10 mouse cellular contexts compared by ENCODE assay signal in the genomic region with DNA sequence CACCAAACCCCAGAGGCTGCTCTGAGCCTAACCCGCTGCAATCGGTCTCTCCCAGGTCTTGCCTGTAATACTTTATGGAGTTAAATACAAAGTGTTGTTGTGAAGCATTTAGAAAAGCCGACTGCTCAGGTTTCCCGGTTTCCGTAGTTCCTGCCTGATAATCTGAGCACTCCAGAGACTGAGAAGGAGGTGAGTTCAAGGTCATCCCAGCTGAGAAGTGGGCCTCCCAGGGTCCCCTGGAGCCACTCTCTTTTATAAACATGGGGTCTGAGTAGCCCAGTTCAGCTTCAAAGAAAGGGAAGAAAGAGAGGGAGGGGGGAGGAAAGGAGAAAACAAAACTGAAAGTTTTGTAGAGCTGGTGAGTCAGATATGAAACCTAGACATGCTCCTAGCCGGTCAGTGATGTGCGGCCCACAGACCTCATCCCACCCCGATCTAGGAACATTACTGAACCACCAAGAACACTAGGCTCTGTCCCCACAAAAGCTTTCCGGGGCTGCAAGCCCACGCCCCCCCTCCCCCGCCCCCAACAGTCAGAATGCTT. TPM values are rescaled to one million over a fixed set of nuclear protein-coding genes. Genes with fewer than 3 reads are reported as not detected.
DNase-seq lines count a peak whose midpoint lies in the region; ATAC-seq and TF ChIP-seq lines count a peak whose summit lies in the region.
"Had no signal": no experiment of that assay in that cellular context is flagged by ENCODE, and none has a peak within 500 bp of the region (broad histone marks: within the 10 kb centered on the region; RNA-seq: fewer than 3 reads in every experiment).

Gene Zbtb12, plus strand, starts transcription at position 148 of the 544 bp plus-strand sequence.

- H3K9ac ChIP-seq in hindbrain, embryonic 12.5 days, result no peak within 1 kb of the TSS
- H3K9ac ChIP-seq in hindbrain, embryonic 11.5 days (ENCODE audit: low read depth, low read length), result no peak within 1 kb of the TSS
- no peak within 1 kb of the TSS; the same call in 1 of the 2 replicates for H3K9ac ChIP-seq in embryonic facial prominence, embryonic 14.5 days (ENCODE audit: low read depth, low read length)
- H3K9ac ChIP-seq: forebrain, embryonic 15.5 days had no signal

- no peaks in the 10 kb centered on the region; the same call in 1 of the 2 replicates for H3K4me1 ChIP-seq in hindbrain, embryonic 12.5 days
- H3K4me1 ChIP-seq in hindbrain, embryonic 11.5 days (replicated peaks; ENCODE audit: control insufficient read depth, insufficient read depth, low read length), result no peaks in the 10 kb centered on the region
- H3K4me1 ChIP-seq in thymus, adult 2 months (replicated peaks; ENCODE audit: control insufficient read depth, insufficient read depth, low read length), result peaks cover 9% of the 10 kb centered on the region
- H3K4me1 ChIP-seq in embryonic facial prominence, embryonic 14.5 days (ENCODE audit: control insufficient read depth, insufficient read depth, low read length), result peaks cover 13% of the 10 kb centered on the region; the same call in 1 of the 2 replicates
- H3K4me1 ChIP-seq: forebrain, embryonic 15.5 days had no signal

- no peaks in the 10 kb centered on the region for H3K36me3 ChIP-seq in hindbrain, embryonic 12.5 days
- no peaks in the 10 kb centered on the region for H3K36me3 ChIP-seq in hindbrain, embryonic 11.5 days (ENCODE audit: control insufficient read depth, insufficient read depth, low read length)
- H3K36me3 ChIP-seq in thymus, adult 2 months (ENCODE audit: control insufficient read depth, insufficient read depth, low read length), result no peaks in the 10 kb centered on the region
- no peaks in the 10 kb centered on the region for H3K36me3 ChIP-seq in embryonic facial prominence, embryonic 14.5 days (ENCODE audit: control insufficient read depth, insufficient read depth, low read length)
- H3K36me3 ChIP-seq: forebrain, embryonic 15.5 days had no signal

- no peak within 1 kb of the TSS for H3K27ac ChIP-seq in hindbrain, embryonic 12.5 days
- H3K27ac ChIP-seq in hindbrain, embryonic 11.5 days (ENCODE audit: low read depth, low read length), result no peak within 1 kb of the TSS
- no peak within 1 kb of the TSS for H3K27ac ChIP-seq in thymus, adult 2 months (ENCODE audit: control insufficient read depth, insufficient read depth, low read length)
- H3K27ac ChIP-seq in embryonic facial prominence, embryonic 14.5 days (replicated peaks; ENCODE audit: low read depth, low read length), result 0 out of 2 replicates have a peak within 1 kb of the TSS, but pooled peaks have one; percentile 39
- H3K27ac ChIP-seq: forebrain, embryonic 15.5 days had no signal

- no peak for DNase-seq in hindbrain, embryonic 11.5 days (ENCODE audit: low spot score)
- no peak for DNase-seq in thymus, adult 2 months
- DNase-seq in thymus, postnatal 4 days, result no peak
- DNase-seq in embryonic facial prominence, embryonic 14.5 days (ENCODE audit: low spot score), result peak; percentile 33
- DNase-seq in frontal cortex, postnatal 25 days (ENCODE audit: low spot score in 2 of 2), result no peak
- DNase-seq in spleen, postnatal 36 days (ENCODE audit: low spot score in 2 of 2), result no peak
- DNase-seq in ovary, adult 18-20 months (ENCODE audit: low spot score), result no peak
- DNase-seq: cerebellum, adult 9-10 months had no signal

- H3K27me3 ChIP-seq in hindbrain, embryonic 12.5 days, result peaks cover 23% of the 10 kb centered on the region
- H3K27me3 ChIP-seq in hindbrain, embryonic 11.5 days (ENCODE audit: control insufficient read depth, insufficient read depth, low read length), result 0 out of 2 replicates have a peak, but pooled peaks cover 2% of the 10 kb centered on the region
- no peaks in the 10 kb centered on the region for H3K27me3 ChIP-seq in thymus, adult 2 months (ENCODE audit: control insufficient read depth, insufficient read depth, low read length)
- H3K27me3 ChIP-seq in embryonic facial prominence, embryonic 14.5 days (replicated peaks; ENCODE audit: control insufficient read depth, insufficient read depth, low read length), result no peaks in the 10 kb centered on the region
- H3K27me3 ChIP-seq: forebrain, embryonic 15.5 days had no signal

- TF ChIP-seq CTCF in thymus, adult 2 months (IDR thresholded peaks at IDR 0.05; ENCODE audit: borderline replicate concordance, control insufficient read depth, extremely low read depth, insufficient read depth, low read length, poor library complexity), result no peak

- H3K9me3 ChIP-seq in hindbrain, embryonic 12.5 days (replicated peaks), result no peaks in the 10 kb centered on the region
- H3K9me3 ChIP-seq in hindbrain, embryonic 11.5 days (ENCODE audit: control insufficient read depth, low read length), result no peaks in the 10 kb centered on the region
- H3K9me3 ChIP-seq in embryonic facial prominence, embryonic 14.5 days (ENCODE audit: control insufficient read depth, low read length), result no peaks in the 10 kb centered on the region
- H3K9me3 ChIP-seq: forebrain, embryonic 15.5 days had no signal

- TF ChIP-seq POLR2A in thymus, adult 2 months (IDR thresholded peaks at IDR 0.05; ENCODE audit: control insufficient read depth, extremely low read depth, insufficient read depth, low read length, poor library complexity), result no peak

- no peak for ATAC-seq in hindbrain, embryonic 12.5 days (ENCODE audit: low FRiP score)
- no peak for ATAC-seq in hindbrain, embryonic 11.5 days (ENCODE audit: low FRiP score)
- ATAC-seq in embryonic facial prominence, embryonic 14.5 days (ENCODE audit: low read depth), result peak; percentile 60; the same call in 1 of the 2 replicates
- ATAC-seq: forebrain, embryonic 15.5 days had no signal

- no peak within 1 kb of the TSS for H3K4me2 ChIP-seq in hindbrain, embryonic 12.5 days (replicated peaks)
- H3K4me2 ChIP-seq in hindbrain, embryonic 11.5 days (replicated peaks; ENCODE audit: low read depth, low read length), result no peak within 1 kb of the TSS
- H3K4me2 ChIP-seq in embryonic facial prominence, embryonic 14.5 days (ENCODE audit: low read depth, low read length), result peak within 1 kb of the TSS; percentile 23
- H3K4me2 ChIP-seq: forebrain, embryonic 15.5 days had no signal

- no peak within 1 kb of the TSS for H3K4me3 ChIP-seq in hindbrain, embryonic 12.5 days
- no peak within 1 kb of the TSS for H3K4me3 ChIP-seq in hindbrain, embryonic 11.5 days (ENCODE audit: low read depth, low read length)
- peak within 1 kb of the TSS; percentile 18; the same call in 1 of the 2 replicates for H3K4me3 ChIP-seq in thymus, adult 2 months (ENCODE audit: control insufficient read depth, insufficient read depth, low read length)
- H3K4me3 ChIP-seq in embryonic facial prominence, embryonic 14.5 days (ENCODE audit: low read depth, low read length), result no peak within 1 kb of the TSS
- H3K4me3 ChIP-seq: forebrain, embryonic 15.5 days had no signal

- WGBS in hindbrain, embryonic 12.5 days, result 63% methylated on average over 11 of the region's 11 CpGs
- 66% methylated on average over 11 of the region's 11 CpGs for WGBS in hindbrain, embryonic 11.5 days
- WGBS in thymus, adult 2 months, result 45% methylated on average over 11 of the region's 11 CpGs
- WGBS in embryonic facial prominence, embryonic 14.5 days, result 48% methylated on average over 11 of the region's 11 CpGs

RNA-seq across cellular contexts. Expression of gene Zbtb12, which starts in this region (rescaled TPM):
- polyA plus RNA-seq in hindbrain, embryonic 12.5 days (2016; fragmentation: Nextera tagmentation; extraction: Ambion mirVana), result 12.0 and 12.8 TPM in 2 replicates
- polyA plus RNA-seq in hindbrain, embryonic 11.5 days (2014; fragmentation: Nextera tagmentation; extraction: Ambion mirVana), result 2.9 and 3.2 TPM in 2 replicates
- 15.0 and 16.3 TPM in 2 replicates for polyA plus RNA-seq in thymus, adult 2 months (2012; rRNA removed)
- polyA plus RNA-seq in embryonic facial prominence, embryonic 14.5 days (2014; fragmentation: Nextera tagmentation; extraction: Ambion mirVana), result 0.83 and 1.0 TPM in 2 replicates
